Comparison of ENCODE assay signal across 24 mouse cellular contexts in genomic region chr3:137542343-137542742, GRCm38 (mm10).
"Had no signal": no experiment of that assay in that cellular context is flagged by ENCODE, and none has a peak within 500 bp of the region (broad histone marks: within the 10 kb centered on the region; RNA-seq: fewer than 3 reads in every experiment).

No protein-coding gene starts in this region.

- H3K4me2 ChIP-seq: embryonic facial prominence, embryonic 12.5 days; embryonic facial prominence, embryonic 13.5 days; embryonic facial prominence, embryonic 15.5 days; forebrain, embryonic 12.5 days; forebrain, embryonic 13.5 days; forebrain, embryonic 15.5 days had no signal

- H3K9ac ChIP-seq: embryonic facial prominence, embryonic 12.5 days; embryonic facial prominence, embryonic 13.5 days; embryonic facial prominence, embryonic 15.5 days; forebrain, embryonic 12.5 days; forebrain, embryonic 13.5 days; forebrain, embryonic 15.5 days; forebrain, postnatal 0 days had no signal

- H3K9me3 ChIP-seq: embryonic facial prominence, embryonic 10.5 days; embryonic facial prominence, embryonic 12.5 days; embryonic facial prominence, embryonic 13.5 days; embryonic facial prominence, embryonic 15.5 days; forebrain, embryonic 10.5 days; forebrain, embryonic 12.5 days; forebrain, embryonic 13.5 days; forebrain, embryonic 15.5 days had no signal

- DNase-seq: cerebellum, adult 8-10 months; cerebellum, adult 9-10 months; cerebellum, adult 9-11 months; cerebellum, postnatal 10 days; cerebellum, postnatal 14 days; cerebellum, postnatal 25 days; cerebellum, postnatal 36 days; embryo, embryonic 11 days; forebrain, postnatal 0 days; gastrocnemius, postnatal 36 days; heart, adult 11 months; heart, adult 18-20 months; heart, adult 2 months had no signal

- H3K27ac ChIP-seq: embryonic facial prominence, embryonic 10.5 days; embryonic facial prominence, embryonic 12.5 days; embryonic facial prominence, embryonic 13.5 days; embryonic facial prominence, embryonic 15.5 days; forebrain, embryonic 10.5 days; forebrain, embryonic 12.5 days; forebrain, embryonic 13.5 days; forebrain, embryonic 15.5 days; heart, adult 2 months had no signal

- H3K27me3 ChIP-seq: embryonic facial prominence, embryonic 12.5 days; embryonic facial prominence, embryonic 13.5 days; embryonic facial prominence, embryonic 15.5 days; forebrain, embryonic 15.5 days had no signal

- H3K36me3 ChIP-seq: embryonic facial prominence, embryonic 10.5 days; embryonic facial prominence, embryonic 12.5 days; embryonic facial prominence, embryonic 13.5 days; embryonic facial prominence, embryonic 15.5 days; forebrain, embryonic 10.5 days; forebrain, embryonic 12.5 days; forebrain, embryonic 15.5 days had no signal

- H3K4me3 ChIP-seq: embryonic facial prominence, embryonic 10.5 days; embryonic facial prominence, embryonic 12.5 days; embryonic facial prominence, embryonic 13.5 days; embryonic facial prominence, embryonic 15.5 days; erythroblast, embryonic 14.5 days; forebrain, embryonic 10.5 days; forebrain, embryonic 12.5 days; forebrain, embryonic 13.5 days; forebrain, embryonic 15.5 days; heart, adult 2 months had no signal

- ATAC-seq: forebrain, embryonic 13.5 days; forebrain, embryonic 14.5 days; forebrain, embryonic 15.5 days; forebrain, embryonic 16.5 days; forebrain, postnatal 0 days had no signal
